Mouse (Mus musculus): Measurements from ENCODE around the gene Slc47a2.
A peak's percentile ranks its signal among the peaks of the same experiment; 100 is the strongest.

Slc47a2 gene

GRCm38 (mm10) chr11:61278445-61279077 is 64.1 kb downstream of the Slc47a2 start:
- DNase-seq (ENCODE audit: low spot score) = no peak

- no peak for DNase-seq (ENCODE audit: low spot score)
Observed at GRCm38 (mm10) chr11:61277937-61278336, 64.7 kb downstream of the Slc47a2 start.

- DNase-seq (ENCODE audit: low spot score) = no peak
Observed at GRCm38 (mm10) chr11:61276482-61276881, 66.2 kb downstream of the Slc47a2 start.

- no peak for DNase-seq (ENCODE audit: low spot score)
Observed at GRCm38 (mm10) chr11:61275106-61275505, 67.6 kb downstream of the Slc47a2 start.

- DNase-seq (ENCODE audit: low spot score) = no peak
Observed at GRCm38 (mm10) chr11:61274421-61274820, 68.2 kb downstream of the Slc47a2 start.

GRCm38 (mm10) chr11:61273928-61274327 is 68.7 kb downstream of the Slc47a2 start:
- DNase-seq (ENCODE audit: low spot score) = no peak

- DNase-seq (ENCODE audit: low spot score) = no peak
Observed at GRCm38 (mm10) chr11:61271612-61272011, 71.0 kb downstream of the Slc47a2 start.

GRCm38 (mm10) chr11:61270406-61270805 is 72.3 kb downstream of the Slc47a2 start:
- no peak for DNase-seq (ENCODE audit: low spot score)

- DNase-seq (ENCODE audit: low spot score) = no peak
Observed at GRCm38 (mm10) chr11:61268626-61269349, 73.9 kb downstream of the Slc47a2 start.

GRCm38 (mm10) chr11:61266551-61267533 is 75.8 kb downstream of the Slc47a2 start, which contains the start of gene Aldh3a2:
Gene Aldh3a2 (minus strand): TSS chr11:61267464.
- DNase-seq (ENCODE audit: low spot score) = peak; percentile 94

- no peak for DNase-seq (ENCODE audit: low spot score)
Observed at GRCm38 (mm10) chr11:61263841-61264240, 78.8 kb downstream of the Slc47a2 start.

- DNase-seq (ENCODE audit: low spot score) = no peak
Observed at GRCm38 (mm10) chr11:61262516-61262915, 80.1 kb downstream of the Slc47a2 start.

GRCm38 (mm10) chr11:61259106-61259505 is 83.6 kb downstream of the Slc47a2 start:
- no peak for DNase-seq (ENCODE audit: low spot score)

- DNase-seq (ENCODE audit: low spot score) = no peak
Observed at GRCm38 (mm10) chr11:61252807-61253206, 89.9 kb downstream of the Slc47a2 start.

GRCm38 (mm10) chr11:61251741-61252140 is 90.9 kb downstream of the Slc47a2 start:
- no peak for DNase-seq (ENCODE audit: low spot score)
